Mouse (Mus musculus): ENCODE data around the gene Slc22a12.

Slc22a12 gene

GRCm38 (mm10) chr19:6541521-6541920, 1.3 kb downstream of the Slc22a12 start:
- no peak for DNase-seq (ENCODE audit: low read depth, low spot score)

- no peak for DNase-seq (ENCODE audit: low read depth, low spot score)
Measured at GRCm38 (mm10) chr19:6540191-6540590, 2.6 kb downstream of the Slc22a12 start.

GRCm38 (mm10) chr19:6539592-6539991, 3.2 kb downstream of the Slc22a12 start:
- DNase-seq (ENCODE audit: low read depth, low spot score) = no peak

GRCm38 (mm10) chr19:6538546-6538945, 4.3 kb downstream of the Slc22a12 start:
- no peak for DNase-seq (ENCODE audit: low read depth, low spot score)

- DNase-seq (ENCODE audit: low read depth, low spot score) = no peak
Measured at GRCm38 (mm10) chr19:6537526-6537925, 5.3 kb downstream of the Slc22a12 start.

- no peak for DNase-seq (ENCODE audit: low read depth, low spot score)
Measured at GRCm38 (mm10) chr19:6536696-6537095, 6.1 kb downstream of the Slc22a12 start.

- DNase-seq (ENCODE audit: low read depth, low spot score) = no peak
Measured at GRCm38 (mm10) chr19:6536201-6536600, 6.6 kb downstream of the Slc22a12 start.

- no peak for DNase-seq (ENCODE audit: low read depth, low spot score)
Measured at GRCm38 (mm10) chr19:6534118-6534415, 8.8 kb downstream of the Slc22a12 start.

- DNase-seq (ENCODE audit: low read depth, low spot score) = no peak
Measured at GRCm38 (mm10) chr19:6533290-6534117, 9.3 kb downstream of the Slc22a12 start.

- no peak for DNase-seq (ENCODE audit: low read depth, low spot score)
Measured at GRCm38 (mm10) chr19:6532656-6533055, 10.2 kb downstream of the Slc22a12 start.

GRCm38 (mm10) chr19:6531832-6532471, 10.9 kb downstream of the Slc22a12 start:
- DNase-seq (ENCODE audit: low read depth, low spot score) = no peak

- DNase-seq (ENCODE audit: low read depth, low spot score) = no peak
Measured at GRCm38 (mm10) chr19:6531011-6531631, 11.7 kb downstream of the Slc22a12 start.

- no peak for DNase-seq (ENCODE audit: low read depth, low spot score)
Measured at GRCm38 (mm10) chr19:6530359-6530758, 12.5 kb downstream of the Slc22a12 start.

- DNase-seq (ENCODE audit: low read depth, low spot score) = no peak
Measured at GRCm38 (mm10) chr19:6529265-6529985, 13.4 kb downstream of the Slc22a12 start.

GRCm38 (mm10) chr19:6527839-6528531, 14.8 kb downstream of the Slc22a12 start:
- DNase-seq (ENCODE audit: low read depth, low spot score) = no peak

GRCm38 (mm10) chr19:6527439-6527838, 15.4 kb downstream of the Slc22a12 start:
- no peak for DNase-seq (ENCODE audit: low read depth, low spot score)

GRCm38 (mm10) chr19:6526010-6526409, 16.8 kb downstream of the Slc22a12 start:
- DNase-seq (ENCODE audit: low read depth, low spot score) = no peak

GRCm38 (mm10) chr19:6525023-6525422, 17.8 kb downstream of the Slc22a12 start:
- DNase-seq (ENCODE audit: low read depth, low spot score) = no peak

GRCm38 (mm10) chr19:6522289-6522688, 20.5 kb downstream of the Slc22a12 start:
- no peak for DNase-seq (ENCODE audit: low read depth, low spot score)

GRCm38 (mm10) chr19:6521630-6522029, 21.2 kb downstream of the Slc22a12 start:
- no peak for DNase-seq (ENCODE audit: low read depth, low spot score)

- no peak for DNase-seq (ENCODE audit: low read depth, low spot score)
Measured at GRCm38 (mm10) chr19:6519483-6519882, 23.3 kb downstream of the Slc22a12 start.

- DNase-seq (ENCODE audit: low read depth, low spot score) = no peak
Measured at GRCm38 (mm10) chr19:6518601-6519000, 24.2 kb downstream of the Slc22a12 start.
